Mouse (Mus musculus): ENCODE measurements around the gene AU040320.

DNA sequence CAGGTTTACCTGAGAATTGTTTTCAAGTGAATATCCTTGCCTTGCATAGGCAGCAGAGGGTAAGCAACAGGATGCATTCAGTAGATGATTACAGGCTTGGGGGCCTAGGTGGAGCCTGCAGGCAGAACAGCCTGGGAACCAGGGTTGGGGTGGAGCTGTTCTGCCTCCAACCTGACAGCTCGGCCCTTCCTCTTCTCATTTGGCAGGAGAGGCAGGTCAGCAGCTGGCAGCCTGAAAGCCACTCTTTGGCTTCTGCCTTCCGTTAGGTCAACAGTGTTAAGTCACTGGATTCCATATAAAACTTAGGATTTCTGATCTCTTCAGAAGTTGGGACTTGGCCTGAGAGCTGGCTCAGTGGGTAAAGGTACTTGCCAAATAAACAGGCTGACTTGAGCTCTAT lies 10.4 kb upstream of the AU040320 start:
- no peak for TF ChIP-seq CTCF (IDR thresholded peaks at IDR 0.05)
- TF ChIP-seq POLR2A (IDR thresholded peaks at IDR 0.05; ENCODE audit: insufficient read depth, low read depth, low read length) = no peak
